Mouse (Mus musculus) bone marrow, adult 2 months (tissue): ENCODE results near the gene Rars. TPM values are rescaled to one million over a fixed set of nuclear protein-coding genes. Genes with fewer than 3 reads are reported as not detected.
A peak's percentile ranks its signal among the peaks of the same experiment; 100 is the strongest.

Experiments
- H3K27ac ChIP-seq: fragments of 200-500 bp; 2 replicates; pipeline ENCODE4 v1.5.1; 2012; ENCODE audit warnings: low read depth, mild to moderate bottlenecking, control low read depth, inconsistent platforms, low read length; ENCODE audit not compliant: control insufficient read depth, poor library complexity, insufficient read depth
- H3K4me1 ChIP-seq: fragments of 200-500 bp; 2 replicates; pipeline ENCODE4 v1.6.1; 2011; ENCODE audit warnings: low read length; ENCODE audit not compliant: control insufficient read depth, insufficient read depth
- H3K4me3 ChIP-seq: fragments of 200-500 bp; replicated peaks from 2 replicates; pipeline ENCODE3; 2011; ENCODE audit warnings: mild to moderate bottlenecking, low read depth, low read length, control low read depth; ENCODE audit not compliant: control insufficient read depth
- CTCF ChIP-seq: fragments of 200-500 bp; IDR thresholded peaks from 2 replicates; pipeline ENCODE4 v1.5.1; 2011; ENCODE audit warnings: low read length, control low read depth; ENCODE audit not compliant: control insufficient read depth, insufficient read depth
- POLR2A ChIP-seq: fragments of 200-500 bp; IDR thresholded peaks from 2 replicates; pipeline ENCODE4 v1.6.1; 2011; ENCODE audit warnings: low read depth, mild to moderate bottlenecking, control low read depth, low read length, borderline replicate concordance; ENCODE audit not compliant: control insufficient read depth
- WGBS: fragments of 180-500 bp; shearing (Covaris S2); methylation state at CpG from one replicate; pipeline ENCODE4 v1.1.7; 2018; 5-methylcytosine and 5-hydroxymethylcytosine counted together
- polyA plus RNA-seq: library from polyadenylated mRNA; stranded (reverse); fragments of >200 nt; gene quantifications from 2 replicates; pipeline ENCODE4 v1.2.4, GENCODE M21; 2011; ENCODE audit warnings: low replicate concordance; ENCODE audit not compliant: missing spikeins, insufficient read depth, insufficient read length

Rars gene
- polyA plus RNA-seq, 1 experiment = 44.1 TPM

DNA sequence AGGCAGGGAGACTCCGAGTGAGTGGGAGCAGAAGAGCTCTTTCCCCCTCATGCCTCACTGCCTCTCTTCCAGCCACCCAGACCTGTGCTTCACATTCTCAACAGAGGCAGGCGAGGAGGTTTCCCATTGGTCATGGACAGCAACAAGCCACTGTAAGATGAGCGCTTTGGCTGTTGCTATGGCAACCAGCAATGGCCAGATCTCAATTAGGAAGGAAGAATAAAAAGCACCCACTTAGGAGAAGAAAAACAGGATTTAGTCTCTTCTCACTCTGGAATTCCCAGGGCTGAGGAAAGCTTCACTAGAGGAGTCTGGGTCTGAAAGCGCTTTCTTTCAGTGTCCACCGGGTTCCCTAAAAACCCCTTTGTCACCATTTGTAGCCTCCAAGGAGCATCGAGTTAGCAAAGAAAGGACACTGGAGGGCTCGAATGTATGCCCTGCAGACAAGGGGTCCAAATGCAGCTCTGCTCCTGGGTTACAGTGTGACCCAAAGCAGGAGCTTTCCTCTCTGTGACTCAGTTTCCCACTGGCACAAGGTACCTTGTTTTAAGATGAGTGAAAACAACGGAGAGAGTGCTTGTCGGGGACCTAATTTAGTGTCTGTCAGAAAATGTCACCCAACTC, 30.8 kb upstream of the Rars start:
- no peak overlapping the region for H3K4me3 ChIP-seq
- no peak overlapping the region for H3K27ac ChIP-seq
- TF ChIP-seq CTCF (no peak), POLR2A (no peak)
- 50% methylated on average over 9 of the region's 9 CpGs for WGBS
- H3K4me1 ChIP-seq = no peaks in the 10 kb centered on the region

GRCm38 (mm10) chr11:35863653-35864052, 29.3 kb upstream of the Rars start:
- H3K4me1 ChIP-seq = no peaks in the 10 kb centered on the region
- H3K27ac ChIP-seq = no peak overlapping the region
- no peak for TF ChIP-seq CTCF
- no peak overlapping the region for H3K4me3 ChIP-seq
- WGBS = 77% methylated on average over 5 of the region's 5 CpGs

DNA sequence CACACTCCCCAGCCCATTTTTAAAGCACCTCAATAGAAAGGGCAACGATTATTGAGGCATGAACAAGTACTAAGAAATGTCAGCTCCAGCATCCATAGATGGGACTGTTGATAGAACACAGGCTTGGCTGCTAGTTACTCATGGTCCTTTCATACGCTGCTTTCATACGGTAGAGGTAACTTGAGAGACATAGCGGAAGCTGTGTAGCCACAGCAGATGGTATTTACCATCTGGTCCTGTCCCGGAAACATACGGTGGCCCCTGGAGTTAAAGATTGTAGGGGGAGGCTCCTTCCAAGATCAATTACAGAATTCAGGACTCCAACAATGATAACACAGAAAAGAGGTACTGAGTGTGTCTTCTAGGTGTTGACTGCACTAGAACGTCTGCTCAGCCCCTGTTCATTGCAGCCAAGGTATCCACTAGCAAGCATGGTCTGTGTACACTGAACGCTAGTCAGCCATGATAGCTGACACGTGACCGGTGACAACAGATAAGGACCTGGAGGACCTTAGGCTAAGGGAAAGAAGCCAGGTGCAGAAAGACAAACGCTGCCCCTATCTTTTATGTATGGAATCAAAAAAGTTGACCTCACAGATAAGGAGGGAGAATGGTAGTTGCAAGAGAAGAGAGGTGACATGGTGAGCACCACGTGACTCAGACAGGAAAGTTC, 23.2 kb upstream of the Rars start:
- Histone ChIP-seq H3K4me3 (no peak overlapping the region), H3K4me1 (no peaks in the 10 kb centered on the region), H3K27ac (no peak overlapping the region)
- TF ChIP-seq POLR2A = no peak
- TF ChIP-seq CTCF = no peak
- WGBS = 77% methylated on average over 12 of the region's 12 CpGs

DNA sequence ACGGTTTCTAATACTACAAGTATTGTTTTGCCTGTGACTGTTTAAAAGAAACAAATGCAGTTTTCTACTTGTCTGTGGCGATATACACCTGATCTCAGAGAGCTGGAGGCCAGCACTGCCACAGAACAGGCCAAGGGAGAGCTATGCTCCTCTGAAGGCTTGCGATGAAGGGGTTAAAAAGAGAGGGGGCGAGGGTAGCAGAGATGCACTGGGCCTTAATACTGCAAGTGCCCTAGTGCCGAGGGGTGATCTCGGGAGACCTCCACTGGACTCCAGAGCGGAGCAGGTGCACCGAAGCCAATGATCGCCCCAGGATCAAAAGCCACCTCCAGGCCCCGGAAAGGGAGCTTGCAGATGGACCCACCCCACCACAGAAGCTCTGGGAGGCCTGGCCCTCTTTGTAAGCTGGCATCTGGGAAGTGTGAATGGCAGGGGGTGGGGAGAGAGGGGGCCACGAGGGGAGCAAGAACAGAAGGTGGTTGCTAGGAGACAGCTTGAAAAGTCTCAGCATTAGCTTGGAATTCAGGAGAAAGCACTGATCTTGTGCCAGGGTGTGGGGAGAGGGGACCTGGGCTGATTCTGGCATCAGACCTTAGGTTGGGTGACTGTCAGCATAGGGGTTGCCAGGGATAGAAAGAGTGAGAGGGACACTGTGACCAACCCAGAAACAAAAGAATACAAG, 22.2 kb upstream of the Rars start:
- Histone ChIP-seq H3K4me1 (no peaks in the 10 kb centered on the region), H3K27ac (no peak overlapping the region), H3K4me3 (no peak overlapping the region)
- 68% methylated on average over 11 of the region's 11 CpGs for WGBS
- TF ChIP-seq CTCF (no peak), POLR2A (no peak)

- no peak overlapping the region for H3K27ac ChIP-seq
- no peak for TF ChIP-seq POLR2A
- TF ChIP-seq CTCF = no peak
- WGBS = 80% methylated on average over 8 of the region's 9 CpGs
- H3K4me3 ChIP-seq = no peak overlapping the region
- no peaks in the 10 kb centered on the region for H3K4me1 ChIP-seq
Measured at GRCm38 (mm10) chr11:35855567-35855966, 21.3 kb upstream of the Rars start.

DNA sequence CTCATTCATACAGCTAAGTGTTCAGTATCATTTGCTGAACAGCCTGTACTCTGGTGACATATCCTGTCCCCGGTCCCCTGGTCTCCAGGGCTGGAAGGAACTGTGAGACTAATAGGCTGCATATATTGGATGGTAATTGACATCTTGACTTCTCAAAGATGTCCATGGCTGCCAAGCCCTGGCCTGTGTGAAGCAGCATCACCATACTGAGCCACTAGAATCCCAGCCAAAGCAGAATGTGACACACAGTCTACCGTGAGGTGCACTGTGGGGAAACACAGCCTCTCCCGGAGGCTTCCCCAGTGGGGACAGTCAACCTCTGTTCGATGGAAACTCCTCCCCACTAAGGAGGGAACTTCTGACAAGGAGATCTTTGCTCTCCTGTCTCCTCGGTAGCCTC, 20.6 kb upstream of the Rars start:
- TF ChIP-seq POLR2A (no peak), CTCF (no peak)
- WGBS = 79% methylated on average over 5 of the region's 5 CpGs

DNA sequence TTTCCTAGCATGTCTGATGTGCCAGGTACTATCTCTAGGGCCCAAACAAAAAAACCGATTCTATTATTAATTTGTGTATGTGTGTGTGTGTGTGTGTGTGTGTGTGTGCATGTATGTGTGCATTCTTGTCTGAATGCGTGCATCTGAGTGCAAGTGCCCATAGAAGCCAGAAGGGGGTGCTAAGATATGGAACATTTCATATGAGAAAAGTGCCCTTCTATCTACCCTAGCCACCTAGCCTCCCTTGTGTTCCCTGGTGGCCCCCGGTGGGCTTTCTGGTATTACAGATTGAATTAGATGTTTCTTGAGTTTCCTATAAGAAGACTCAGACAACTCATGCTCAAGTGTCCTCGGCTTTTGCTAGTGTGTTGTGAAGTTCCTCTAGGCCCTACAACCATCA, 19.3 kb upstream of the Rars start:
- H3K4me3 ChIP-seq = no peak overlapping the region
- no peak overlapping the region for H3K27ac ChIP-seq
- no peak for TF ChIP-seq POLR2A
- no peak for TF ChIP-seq CTCF
- H3K4me1 ChIP-seq = no peaks in the 10 kb centered on the region
- 84% methylated on average over 4 of the region's 4 CpGs for WGBS

More for the DNA sequence above, 20.6 kb upstream of the Rars start:
- Histone ChIP-seq H3K4me3 (no peak overlapping the region), H3K27ac (no peak overlapping the region), H3K4me1 (no peaks in the 10 kb centered on the region)

- Histone ChIP-seq H3K4me3 (no peak overlapping the region), H3K4me1 (no peaks in the 10 kb centered on the region), H3K27ac (no peak overlapping the region)
- TF ChIP-seq POLR2A = no peak
- peak; percentile 28; the same call in 1 of the 2 replicates for TF ChIP-seq CTCF
- WGBS = 45% methylated on average over 4 of the region's 4 CpGs
Measured at GRCm38 (mm10) chr11:35852731-35853130, 18.4 kb upstream of the Rars start.
